In genomic region chr4:104894004-104894734, GRCm38 (mm10) we compare ENCODE assay signal across 10 mouse cellular contexts. TPM values are rescaled to one million over a fixed set of nuclear protein-coding genes. Genes with fewer than 3 reads are reported as not detected.
A peak's percentile ranks its signal among the peaks of the same experiment; 100 is the strongest.
DNase-seq lines count a peak whose midpoint lies in the region; ATAC-seq and TF ChIP-seq lines count a peak whose summit lies in the region.
"Had no signal": no experiment of that assay in that cellular context is flagged by ENCODE, and none has a peak within 500 bp of the region (broad histone marks: within the 10 kb centered on the region; RNA-seq: fewer than 3 reads in every experiment).

No protein-coding gene starts in this region.

- no peak overlapping the region for H3K9ac ChIP-seq in liver, embryonic 12.5 days

- TF ChIP-seq CTCF in Patski (IDR thresholded peaks at IDR 0.05), result peak; percentile 88

- no peaks in the 10 kb centered on the region for H3K27me3 ChIP-seq in liver, embryonic 12.5 days (replicated peaks)
- no peaks in the 10 kb centered on the region for H3K27me3 ChIP-seq in Patski

- in situ Hi-C loops in Patski (cut with MboI; ENCODE audit: low pct_unique_long_range_greater_than_20kb), result loop anchor here (5.0 to 25.0 kb wide), 4 partner anchors 232 to 1582 kb away; partner anchors contain the start of gene Oma1

- peak; percentile 44 for DNase-seq in liver
- no peak for DNase-seq in Patski (ENCODE audit: low read depth, low spot score)
- peak; percentile 68 to 73 for DNase-seq in cerebellum, postnatal 36 days
- peak; percentile 50 for DNase-seq in gastrocnemius, postnatal 10 days
- peak; percentile 62 to 77 for DNase-seq in layer of hippocampus, postnatal 10 days (ENCODE audit: low spot score in 2 of 2)

- WGBS in liver, embryonic 12.5 days (ENCODE audit: insufficient replicate concordance), result 52% methylated on average over 13 of the region's 13 CpGs

- CTCF ChIA-PET in Patski (lab: Charles Lee), result interaction anchor here (0.7 to 1.2 kb wide), 3 partner anchors 20 to 863 kb away, joined by 3 to 10 read pairs (median 3); no protein-coding TSS in a partner anchor

- no peaks in the 10 kb centered on the region for H3K36me3 ChIP-seq in liver, embryonic 12.5 days

- H3K4me1 ChIP-seq in liver, embryonic 12.5 days, result no peaks in the 10 kb centered on the region

- H3K27ac ChIP-seq in liver, embryonic 12.5 days, result no peak overlapping the region

- no peak overlapping the region for H3K4me3 ChIP-seq in liver, embryonic 12.5 days

- POLR2A ChIA-PET in Patski (lab: Charles Lee), result no interaction called here

- no peaks in the 10 kb centered on the region for H3K9me3 ChIP-seq in liver, embryonic 12.5 days (replicated peaks)

- no peak overlapping the region for H3K4me2 ChIP-seq in liver, embryonic 12.5 days

- ATAC-seq in liver, embryonic 12.5 days, result no peak
- ATAC-seq in Patski, result no peak
- peak; percentile 70; the same call in 1 of the 2 replicates for ATAC-seq in megakaryocyte-erythroid progenitor cell, adult 5-6 weeks (replicated peaks; ENCODE audit: low FRiP score, low TSS enrichment, poor library complexity, severe bottlenecking)
- no peak for ATAC-seq in activated CD4-positive, CD25-positive, alpha-beta regulatory T cell, adult 4 months

RNA-seq across cellular contexts. Expression of gene C8a, which starts 18.0 kb away (rescaled TPM):
- 7.3 and 7.4 TPM in 2 replicates for polyA plus RNA-seq in liver, embryonic 12.5 days (2016; fragmentation: Nextera tagmentation; extraction: Ambion mirVana)
- polyA plus RNA-seq in Patski (2021), result not detected
- total RNA-seq in gastrocnemius, postnatal 10 days (2021), result not detected
- not detected for total RNA-seq in layer of hippocampus, postnatal 10 days (2021)
- not detected in 2 replicates for total RNA-seq in megakaryocyte-erythroid progenitor cell, adult 5-6 weeks (2014; fragmentation: Nextera tagmentation)
- not detected in 2 replicates for total RNA-seq in megakaryocyte-erythroid progenitor cell, adult 5-6 weeks (2017)
- polyA plus RNA-seq in activated CD4-positive, CD25-positive, alpha-beta regulatory T cell, adult 4 months (2017; shearing (Covaris generic)), result not detected
- total RNA-seq: gastrocnemius, postnatal 36 days had no signal
- polyA plus RNA-seq: neural tube, embryonic 14.5 days had no signal

RNA-seq across cellular contexts. Expression of gene Fyb2, which starts 19.1 kb away (rescaled TPM):
- not detected in 2 replicates for polyA plus RNA-seq in liver, embryonic 12.5 days (2016; fragmentation: Nextera tagmentation; extraction: Ambion mirVana)
- 0.30 TPM for polyA plus RNA-seq in Patski (2021)
- total RNA-seq in gastrocnemius, postnatal 10 days (2021), result under 1 TPM in 1 of 2 experiments, not detected in 1; 0.12 TPM
- total RNA-seq in layer of hippocampus, postnatal 10 days (2021), result 1 to 10 TPM; 1.2 to 1.8 TPM
- not detected in 2 replicates for total RNA-seq in megakaryocyte-erythroid progenitor cell, adult 5-6 weeks (2014; fragmentation: Nextera tagmentation)
- not detected in 2 replicates for total RNA-seq in megakaryocyte-erythroid progenitor cell, adult 5-6 weeks (2017)
- polyA plus RNA-seq in activated CD4-positive, CD25-positive, alpha-beta regulatory T cell, adult 4 months (2017; shearing (Covaris generic)), result not detected

RNA-seq across cellular contexts. Expression of gene Gm17662, which starts 37.0 kb away (rescaled TPM):
- not detected in 2 replicates for polyA plus RNA-seq in liver, embryonic 12.5 days (2016; fragmentation: Nextera tagmentation; extraction: Ambion mirVana)
- polyA plus RNA-seq in Patski (2021), result not detected
- not detected for total RNA-seq in gastrocnemius, postnatal 10 days (2021)
- total RNA-seq in layer of hippocampus, postnatal 10 days (2021), result not detected
- total RNA-seq in megakaryocyte-erythroid progenitor cell, adult 5-6 weeks (2014; fragmentation: Nextera tagmentation), result not detected in 2 replicates
- not detected in 2 replicates for total RNA-seq in megakaryocyte-erythroid progenitor cell, adult 5-6 weeks (2017)
- polyA plus RNA-seq in activated CD4-positive, CD25-positive, alpha-beta regulatory T cell, adult 4 months (2017; shearing (Covaris generic)), result not detected
- total RNA-seq: gastrocnemius, postnatal 36 days had no signal
- polyA plus RNA-seq: neural tube, embryonic 14.5 days had no signal
